Mouse (Mus musculus): ENCODE data around the gene Ldb1. TPM values are rescaled to one million over a fixed set of nuclear protein-coding genes. Genes with fewer than 3 reads are reported as not detected.

The Ldb1 gene
- polyA plus RNA-seq (2012), result 65.5 and 65.9 TPM in 2 replicates

- H3K36me3 ChIP-seq (ENCODE audit: control insufficient read depth), result peaks cover 4% of the 10 kb centered on the region
- peaks cover 69% of the 10 kb centered on the region for H3K4me1 ChIP-seq (ENCODE audit: control insufficient read depth)
- TF ChIP-seq TAL1 (IDR thresholded peaks at IDR 0.05; ENCODE audit: low read length), result no peak
- TF ChIP-seq GATA1 (IDR thresholded peaks at IDR 0.05; ENCODE audit: low read length), result no peak
- H3K27me3 ChIP-seq (ENCODE audit: control insufficient read depth), result peaks cover 37% of the 10 kb centered on the region
- no peaks in the 10 kb centered on the region for H3K9me3 ChIP-seq (ENCODE audit: control insufficient read depth, low read length)
- H3K4me3 ChIP-seq (replicated peaks), result peak within 1 kb of the TSS; percentile 84
Measured at GRCm38 (mm10) chr19:46044993-46045695, at the start of gene Ldb1. TSS of gene Ldb1 (minus strand) at chr19:46045214.

- H3K36me3 ChIP-seq (ENCODE audit: control insufficient read depth), result no peaks in the 10 kb centered on the region
- H3K4me3 ChIP-seq (replicated peaks), result no peak overlapping the region
- TF ChIP-seq GATA1 (IDR thresholded peaks at IDR 0.05; ENCODE audit: low read length) (no peak), TAL1 (IDR thresholded peaks at IDR 0.05; ENCODE audit: low read length) (no peak)
- no peaks in the 10 kb centered on the region; the same call in 1 of the 2 replicates for H3K4me1 ChIP-seq (ENCODE audit: control insufficient read depth)
- H3K27me3 ChIP-seq (ENCODE audit: control insufficient read depth), result no peaks in the 10 kb centered on the region
- H3K9me3 ChIP-seq (ENCODE audit: control insufficient read depth, low read length), result peaks cover 2% of the 10 kb centered on the region; the same call in 1 of the 2 replicates
Measured at GRCm38 (mm10) chr19:46094144-46094543, 49.1 kb upstream of the Ldb1 start.

GRCm38 (mm10) chr19:46091641-46092040 is 46.6 kb upstream of the Ldb1 start:
- Histone ChIP-seq H3K4me3 (replicated peaks) (no peak overlapping the region), H3K9me3 (ENCODE audit: control insufficient read depth, low read length) (peaks cover 2% of the 10 kb centered on the region; the same call in 1 of the 2 replicates), H3K4me1 (ENCODE audit: control insufficient read depth) (peaks cover 4% of the 10 kb centered on the region), H3K36me3 (ENCODE audit: control insufficient read depth) (no peaks in the 10 kb centered on the region), H3K27me3 (ENCODE audit: control insufficient read depth) (no peaks in the 10 kb centered on the region)
- TF ChIP-seq GATA1 (IDR thresholded peaks at IDR 0.05; ENCODE audit: low read length), result no peak
- no peak for TF ChIP-seq TAL1 (IDR thresholded peaks at IDR 0.05; ENCODE audit: low read length)

- Histone ChIP-seq H3K36me3 (ENCODE audit: control insufficient read depth) (peaks cover 31% of the 10 kb centered on the region), H3K9me3 (ENCODE audit: control insufficient read depth, low read length) (no peaks in the 10 kb centered on the region), H3K4me3 (replicated peaks) (no peak overlapping the region), H3K4me1 (ENCODE audit: control insufficient read depth) (peaks cover 4% of the 10 kb centered on the region), H3K27me3 (ENCODE audit: control insufficient read depth) (no peaks in the 10 kb centered on the region)
- TF ChIP-seq TAL1 (IDR thresholded peaks at IDR 0.05; ENCODE audit: low read length) (no peak), GATA1 (IDR thresholded peaks at IDR 0.05; ENCODE audit: low read length) (no peak)
Measured at GRCm38 (mm10) chr19:46087871-46088270, 42.9 kb upstream of the Ldb1 start.

GRCm38 (mm10) chr19:46086337-46086736 is 41.3 kb upstream of the Ldb1 start:
- H3K27me3 ChIP-seq (ENCODE audit: control insufficient read depth), result no peaks in the 10 kb centered on the region
- TF ChIP-seq GATA1 (IDR thresholded peaks at IDR 0.05; ENCODE audit: low read length), result no peak
- no peak for TF ChIP-seq TAL1 (IDR thresholded peaks at IDR 0.05; ENCODE audit: low read length)
- H3K36me3 ChIP-seq (ENCODE audit: control insufficient read depth), result peaks cover 46% of the 10 kb centered on the region
- peaks cover 4% of the 10 kb centered on the region for H3K4me1 ChIP-seq (ENCODE audit: control insufficient read depth)
- no peak overlapping the region for H3K4me3 ChIP-seq (replicated peaks)
- H3K9me3 ChIP-seq (ENCODE audit: control insufficient read depth, low read length), result no peaks in the 10 kb centered on the region

- peaks cover 57% of the 10 kb centered on the region for H3K36me3 ChIP-seq (ENCODE audit: control insufficient read depth)
- no peaks in the 10 kb centered on the region for H3K9me3 ChIP-seq (ENCODE audit: control insufficient read depth, low read length)
- no peak for TF ChIP-seq TAL1 (IDR thresholded peaks at IDR 0.05; ENCODE audit: low read length)
- no peak for TF ChIP-seq GATA1 (IDR thresholded peaks at IDR 0.05; ENCODE audit: low read length)
- no peak overlapping the region for H3K4me3 ChIP-seq (replicated peaks)
- H3K27me3 ChIP-seq (ENCODE audit: control insufficient read depth), result no peaks in the 10 kb centered on the region
- peaks cover 4% of the 10 kb centered on the region for H3K4me1 ChIP-seq (ENCODE audit: control insufficient read depth)
Measured at GRCm38 (mm10) chr19:46085185-46085584, 40.2 kb upstream of the Ldb1 start.

GRCm38 (mm10) chr19:46078535-46078934 is 33.5 kb upstream of the Ldb1 start:
- no peak overlapping the region for H3K4me3 ChIP-seq (replicated peaks)
- peaks cover 49% of the 10 kb centered on the region for H3K4me1 ChIP-seq (ENCODE audit: control insufficient read depth)
- no peaks in the 10 kb centered on the region for H3K9me3 ChIP-seq (ENCODE audit: control insufficient read depth, low read length)
- peaks cover 74% of the 10 kb centered on the region for H3K36me3 ChIP-seq (ENCODE audit: control insufficient read depth)
- TF ChIP-seq GATA1 (IDR thresholded peaks at IDR 0.05; ENCODE audit: low read length), result no peak
- no peak for TF ChIP-seq TAL1 (IDR thresholded peaks at IDR 0.05; ENCODE audit: low read length)
- no peaks in the 10 kb centered on the region for H3K27me3 ChIP-seq (ENCODE audit: control insufficient read depth)

- Histone ChIP-seq H3K4me1 (ENCODE audit: control insufficient read depth) (peaks cover 67% of the 10 kb centered on the region), H3K27me3 (ENCODE audit: control insufficient read depth) (no peaks in the 10 kb centered on the region), H3K9me3 (ENCODE audit: control insufficient read depth, low read length) (no peaks in the 10 kb centered on the region), H3K36me3 (ENCODE audit: control insufficient read depth) (peaks cover 74% of the 10 kb centered on the region), H3K4me3 (replicated peaks) (peak within 1 kb of the TSS; percentile 73)
- TF ChIP-seq GATA1 (IDR thresholded peaks at IDR 0.05; ENCODE audit: low read length) (no peak), TAL1 (IDR thresholded peaks at IDR 0.05; ENCODE audit: low read length) (no peak)
Measured at GRCm38 (mm10) chr19:46075616-46076607, 30.9 kb upstream of the Ldb1 start, which contains the start of gene Nolc1. TSS of gene Nolc1 (plus strand) at chr19:46075863.

- H3K4me1 ChIP-seq (ENCODE audit: control insufficient read depth), result peaks cover 67% of the 10 kb centered on the region
Measured at GRCm38 (mm10) chr19:46074266-46074665, 29.3 kb upstream of the Ldb1 start.

More at GRCm38 (mm10) chr19:46074266-46074665, 29.3 kb upstream of the Ldb1 start:
- TF ChIP-seq GATA1 (IDR thresholded peaks at IDR 0.05; ENCODE audit: low read length) (peak; percentile 34), TAL1 (IDR thresholded peaks at IDR 0.05; ENCODE audit: low read length) (no peak)
- Histone ChIP-seq H3K9me3 (ENCODE audit: control insufficient read depth, low read length) (no peaks in the 10 kb centered on the region), H3K27me3 (ENCODE audit: control insufficient read depth) (no peaks in the 10 kb centered on the region), H3K36me3 (ENCODE audit: control insufficient read depth) (peaks cover 73% of the 10 kb centered on the region), H3K4me3 (replicated peaks) (no peak overlapping the region)

Data from erythroblast, embryonic 14.5 days (primary cell).